Mouse (Mus musculus) embryonic facial prominence, embryonic 12.5 days (tissue): Measurements from ENCODE around the gene Wnk4. TPM values are rescaled to one million over a fixed set of nuclear protein-coding genes. Genes with fewer than 3 reads are reported as not detected.
A peak's percentile ranks its signal among the peaks of the same experiment; 100 is the strongest.

Experiments
- ATAC-seq: fragments of 200-750 bp; cut with Nextera tagmentation; 2 replicates; pipeline ENCODE4 v1.8.0; 2017; ENCODE audit not compliant: insufficient number of reproducible peaks, insufficient read depth, low FRiP score, low TSS enrichment
- H3K27ac ChIP-seq: fragments of 300-500 bp; sonication (generic); 2 replicates; pipeline ENCODE4 v1.5.1; 2016; ENCODE audit warnings: mild to moderate bottlenecking
- H3K27me3 ChIP-seq: fragments of 300-500 bp; sonication (generic); 2 replicates; pipeline ENCODE4 v1.6.1; 2016; ENCODE audit warnings: mild to moderate bottlenecking, moderate library complexity
- H3K36me3 ChIP-seq: fragments of 300-500 bp; sonication (generic); 2 replicates; pipeline ENCODE4 v1.6.1; 2016; ENCODE audit warnings: mild to moderate bottlenecking
- H3K4me1 ChIP-seq: fragments of 300-500 bp; sonication (generic); 2 replicates; pipeline ENCODE4 v1.6.1; 2016
- H3K4me2 ChIP-seq: fragments of 300-500 bp; sonication (generic); replicated peaks from 2 replicates; pipeline ENCODE4 v1.6.1; 2016; ENCODE audit warnings: mild to moderate bottlenecking, moderate library complexity
- H3K4me3 ChIP-seq: fragments of 300-500 bp; sonication (generic); 2 replicates; pipeline ENCODE4 v1.5.1; 2016; ENCODE audit warnings: mild to moderate bottlenecking
- H3K9ac ChIP-seq: fragments of 300-500 bp; sonication (generic); 2 replicates; pipeline ENCODE4 v1.6.1; 2016; ENCODE audit warnings: mild to moderate bottlenecking, moderate library complexity
- H3K9me3 ChIP-seq: fragments of 300-500 bp; sonication (generic); 2 replicates; pipeline ENCODE4 v1.6.1; 2016; ENCODE audit warnings: mild to moderate bottlenecking, moderate library complexity
- WGBS: fragments of 180-500 bp; shearing (Covaris S2); methylation state at CpG from one replicate; pipeline ENCODE4 v1.1.7; 2016; 5-methylcytosine and 5-hydroxymethylcytosine counted together
- polyA plus RNA-seq: library from polyadenylated mRNA; unstranded; fragments of >200 nt; fragmentation: Nextera tagmentation; extraction: Ambion mirVana; gene quantifications from 2 replicates; pipeline ENCODE4 v1.2.1, GENCODE M21; 2016

The Wnk4 gene
- 7.7 and 8.0 TPM in 2 replicates for polyA plus RNA-seq

DNA sequence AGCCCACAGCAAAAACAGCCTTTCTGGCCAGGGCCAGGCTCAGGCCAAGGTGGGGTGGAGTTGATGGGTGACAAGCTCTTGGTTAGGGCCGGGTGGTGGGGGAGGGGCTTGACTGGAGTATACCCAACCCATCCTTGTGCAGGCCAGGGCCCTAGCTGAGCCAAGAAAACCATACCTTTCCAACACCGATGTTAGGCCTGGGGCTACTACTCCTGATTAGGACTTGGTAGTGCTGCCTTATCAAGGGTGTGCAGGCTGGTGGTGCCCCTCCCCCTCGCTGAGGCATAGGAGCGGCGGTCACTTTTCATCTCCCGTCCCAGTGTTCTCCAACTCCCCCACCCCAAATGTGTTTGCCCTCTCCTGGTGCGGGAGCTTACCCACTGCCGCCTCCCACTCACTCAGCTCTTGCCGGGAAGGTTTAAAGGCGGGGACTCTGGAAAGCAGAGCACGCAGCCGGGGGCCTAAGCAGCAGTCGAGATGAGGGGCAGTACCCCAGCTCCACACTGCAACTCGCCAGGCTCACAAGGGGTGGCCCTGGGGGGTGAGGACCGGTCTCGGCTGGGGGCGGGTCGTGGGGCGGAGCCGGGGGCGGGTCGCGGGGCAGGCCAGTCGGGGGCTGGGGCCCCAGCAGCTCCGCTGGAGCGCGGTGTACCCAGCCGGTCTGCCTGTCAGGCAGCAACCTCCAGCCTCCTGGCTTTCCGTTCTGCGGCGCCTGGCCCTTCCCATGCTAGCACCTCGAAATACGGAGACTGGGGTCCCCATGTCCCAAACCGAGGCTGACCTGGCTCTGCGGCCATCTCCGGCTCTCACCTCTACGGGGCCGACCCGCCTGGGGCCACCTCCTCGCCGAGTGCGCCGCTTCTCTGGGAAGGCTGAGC, at the start of gene Wnk4:
Wnk4 (plus strand) TSS at position 620 of the 878 bp plus-strand sequence.
- WGBS: under 1% methylated on average over 42 of the region's 43 CpGs

DNA sequence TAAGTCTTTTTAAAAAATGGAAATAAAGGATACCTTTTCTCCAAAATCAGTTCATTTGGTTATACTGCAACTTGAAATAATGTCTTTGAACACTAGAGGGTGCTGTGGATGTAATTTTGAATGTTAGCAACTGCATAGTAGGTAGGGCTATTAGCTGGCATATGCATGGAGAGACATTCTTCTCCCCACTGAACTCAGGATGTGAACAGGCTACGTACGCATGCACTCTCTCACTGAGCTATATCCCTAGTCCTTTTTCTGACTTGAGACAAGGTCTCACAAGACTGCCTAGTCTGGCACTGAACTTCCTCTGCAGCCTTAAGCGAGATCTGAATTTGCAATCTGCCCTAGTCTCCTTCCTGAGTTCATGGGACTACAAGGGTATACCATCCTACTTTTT, 48.4 kb upstream of the Wnk4 start:
- peaks cover 47% of the 10 kb centered on the region for H3K36me3 ChIP-seq
- WGBS: 46% methylated on average over 3 of the region's 3 CpGs
- peak; percentile 79; the same call in 1 of the 2 replicates for ATAC-seq

More for the DNA sequence above, at the start of gene Wnk4:
- peak within 1 kb of the TSS; percentile 70 for H3K9ac ChIP-seq
- peak; percentile 87 for ATAC-seq
- peak within 1 kb of the TSS; percentile 55 for H3K4me3 ChIP-seq
- H3K27ac ChIP-seq: peak within 1 kb of the TSS; percentile 80
- H3K27me3 ChIP-seq: peaks cover 40% of the 10 kb centered on the region
- peaks cover 7% of the 10 kb centered on the region; the same call in 1 of the 2 replicates for H3K36me3 ChIP-seq
- peaks cover 47% of the 10 kb centered on the region for H3K4me1 ChIP-seq
- H3K9me3 ChIP-seq: no peaks in the 10 kb centered on the region
- H3K4me2 ChIP-seq: peak within 1 kb of the TSS; percentile 97

DNA sequence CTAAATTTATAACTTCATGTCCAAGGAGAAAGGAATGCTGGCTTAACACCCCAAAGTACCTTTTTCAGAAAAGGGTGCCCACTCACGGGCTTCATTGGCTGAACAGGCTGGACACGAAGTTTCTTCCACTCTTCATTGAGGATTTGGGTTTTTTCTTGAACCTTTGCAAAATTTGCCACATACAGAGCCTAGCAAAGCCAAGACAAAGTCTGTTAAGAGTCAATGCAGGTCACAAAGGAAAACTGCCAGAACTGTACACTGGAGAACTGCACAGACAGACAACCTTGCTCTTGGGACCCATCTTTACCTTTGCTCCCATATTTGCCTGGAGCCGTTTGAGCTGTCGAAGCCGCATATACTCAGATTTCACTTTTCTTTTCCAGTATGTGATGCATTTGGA, 43.4 kb upstream of the Wnk4 start:
- no peak for ATAC-seq
- Histone ChIP-seq H3K27me3 (no peaks in the 10 kb centered on the region), H3K27ac (no peak overlapping the region), H3K4me3 (no peak overlapping the region), H3K4me2 (no peak overlapping the region), H3K4me1 (no peaks in the 10 kb centered on the region), H3K36me3 (peaks cover 29% of the 10 kb centered on the region), H3K9ac (no peak overlapping the region), H3K9me3 (no peaks in the 10 kb centered on the region)
- WGBS: 80% methylated on average over 5 of the region's 5 CpGs

More for the DNA sequence above, 48.4 kb upstream of the Wnk4 start:
- no peaks in the 10 kb centered on the region for H3K27me3 ChIP-seq
- H3K27ac ChIP-seq: no peak overlapping the region
- H3K9ac ChIP-seq: no peak overlapping the region
- H3K9me3 ChIP-seq: no peaks in the 10 kb centered on the region
- H3K4me1 ChIP-seq: no peaks in the 10 kb centered on the region
- no peak overlapping the region for H3K4me2 ChIP-seq
- no peak overlapping the region for H3K4me3 ChIP-seq

DNA sequence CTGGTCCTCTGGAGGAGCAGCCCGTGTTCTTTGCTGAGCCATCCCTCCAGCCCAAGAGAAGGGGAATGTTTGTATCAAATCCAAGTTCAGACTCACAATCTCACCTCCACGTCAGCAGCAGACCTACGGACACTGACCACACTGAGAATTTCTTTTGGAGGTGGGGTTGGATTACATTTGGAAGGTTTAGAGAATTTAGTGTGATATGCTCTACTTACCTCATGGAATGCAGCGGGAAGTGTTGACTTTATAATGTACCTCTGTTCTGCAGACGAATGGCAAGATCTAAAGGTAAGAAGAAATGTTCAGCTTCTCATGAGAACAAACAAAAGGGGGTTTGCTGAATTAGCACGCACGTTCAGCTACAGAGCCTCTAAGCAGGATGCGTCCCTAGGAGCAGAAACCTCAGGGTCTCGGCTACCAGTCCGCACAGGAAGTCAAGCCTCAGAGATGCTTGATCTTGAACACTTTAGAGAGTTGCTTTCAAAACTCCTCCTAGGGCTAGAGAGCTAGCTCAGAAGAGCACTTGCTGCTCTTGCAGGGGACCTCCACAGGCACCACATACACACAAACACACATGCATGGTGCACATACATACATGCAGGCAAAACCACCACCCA, 41.8 kb upstream of the Wnk4 start:
- ATAC-seq: no peak
- H3K4me1 ChIP-seq: no peaks in the 10 kb centered on the region
- H3K9me3 ChIP-seq: no peaks in the 10 kb centered on the region
- no peaks in the 10 kb centered on the region for H3K27me3 ChIP-seq
- H3K9ac ChIP-seq: no peak overlapping the region
- no peak overlapping the region for H3K4me3 ChIP-seq
- H3K27ac ChIP-seq: no peak overlapping the region
- H3K36me3 ChIP-seq: peaks cover 21% of the 10 kb centered on the region
- 79% methylated on average over 10 of the region's 10 CpGs for WGBS
- H3K4me2 ChIP-seq: no peak overlapping the region

DNA sequence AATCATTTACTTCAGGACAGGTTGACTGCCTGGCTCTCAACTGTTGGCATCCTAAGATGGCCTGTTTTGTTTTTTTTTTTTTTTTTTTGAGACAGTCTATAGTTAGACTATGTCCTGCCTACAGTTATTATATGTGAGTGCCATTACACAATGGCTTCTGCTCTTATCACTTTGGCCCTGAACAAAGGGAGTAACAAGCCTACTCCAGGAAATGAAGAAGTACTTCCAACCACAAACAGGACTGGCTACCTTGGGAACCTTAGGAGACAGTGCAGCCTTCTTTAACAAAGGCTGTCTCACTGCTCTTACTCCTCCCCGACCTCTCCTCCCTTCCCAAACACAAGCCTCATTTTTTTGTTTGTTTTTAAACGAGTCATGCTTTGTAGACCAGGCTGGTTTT, 39.5 kb upstream of the Wnk4 start:
- 33% methylated on average over 2 of the region's 2 CpGs for WGBS
- Histone ChIP-seq H3K27ac (no peak overlapping the region), H3K36me3 (no peaks in the 10 kb centered on the region), H3K4me1 (peaks cover 3% of the 10 kb centered on the region; the same call in 1 of the 2 replicates), H3K4me3 (no peak overlapping the region), H3K27me3 (no peaks in the 10 kb centered on the region), H3K9ac (no peak overlapping the region), H3K9me3 (no peaks in the 10 kb centered on the region), H3K4me2 (no peak overlapping the region)
- no peak for ATAC-seq

DNA sequence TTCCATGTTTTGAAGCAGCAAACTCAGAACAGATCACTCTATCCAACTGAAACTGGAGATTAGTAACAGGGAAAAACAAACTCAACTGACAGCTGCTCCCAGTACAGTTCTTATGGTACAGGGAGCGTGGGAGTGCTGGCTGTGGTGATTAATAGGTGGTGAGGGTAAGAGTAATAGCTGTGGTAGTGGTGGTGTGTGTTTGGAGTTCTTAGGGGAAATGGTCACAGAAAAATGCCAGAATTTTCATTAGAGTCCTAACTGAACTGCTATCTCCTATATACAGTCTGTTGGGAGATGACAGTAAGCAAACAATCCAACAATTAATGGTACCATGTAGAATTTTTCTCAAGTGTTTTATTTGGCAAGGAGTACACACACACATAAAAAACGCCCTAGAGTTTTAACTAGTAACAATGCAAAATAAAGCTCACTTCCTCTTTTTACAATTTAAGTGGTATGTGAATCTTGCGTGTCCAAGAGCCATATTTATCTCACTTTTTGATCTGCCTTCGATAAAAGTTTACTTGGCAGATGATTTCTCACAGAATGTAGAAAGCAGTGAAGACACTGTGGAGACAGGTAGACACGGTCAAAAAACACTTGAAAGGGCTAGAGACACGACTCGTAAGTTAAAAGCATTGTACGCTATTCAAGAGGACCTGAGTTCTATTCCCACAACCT, 38.9 kb upstream of the Wnk4 start:
- WGBS: 87% methylated on average over 8 of the region's 8 CpGs
- H3K27ac ChIP-seq: no peak overlapping the region

DNA sequence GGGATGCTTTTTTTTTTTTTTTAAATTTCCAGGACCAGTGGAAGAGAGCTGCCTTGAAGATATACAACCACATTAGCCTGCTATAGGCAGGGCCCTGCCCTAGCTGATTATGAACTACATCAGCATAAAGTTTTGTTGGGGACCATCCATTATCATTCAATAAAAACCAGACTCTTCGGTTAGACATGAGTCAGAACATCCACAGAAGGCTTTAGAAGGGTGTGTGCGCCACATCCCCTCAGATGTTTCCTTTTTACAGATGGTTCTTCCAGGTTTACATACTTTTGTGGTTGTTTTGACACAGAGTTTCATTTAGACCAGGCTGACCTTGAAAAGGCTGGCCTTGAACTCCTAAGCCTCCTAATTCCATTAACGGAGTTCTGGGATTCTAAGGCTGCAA, 36.0 kb upstream of the Wnk4 start:
- H3K36me3 ChIP-seq: no peaks in the 10 kb centered on the region
- no peak overlapping the region for H3K4me2 ChIP-seq
- H3K4me1 ChIP-seq: peaks cover 3% of the 10 kb centered on the region; the same call in 1 of the 2 replicates
- H3K9me3 ChIP-seq: no peaks in the 10 kb centered on the region
- H3K9ac ChIP-seq: no peak overlapping the region
- no peak for ATAC-seq
- 88% methylated on average over 3 of the region's 3 CpGs for WGBS
- H3K4me3 ChIP-seq: no peak overlapping the region
- H3K27me3 ChIP-seq: no peaks in the 10 kb centered on the region
- no peak overlapping the region for H3K27ac ChIP-seq

More for the DNA sequence above, 38.9 kb upstream of the Wnk4 start:
- Histone ChIP-seq H3K27me3 (no peaks in the 10 kb centered on the region), H3K4me2 (no peak overlapping the region), H3K4me1 (peaks cover 3% of the 10 kb centered on the region; the same call in 1 of the 2 replicates), H3K36me3 (no peaks in the 10 kb centered on the region), H3K9ac (no peak overlapping the region), H3K4me3 (no peak overlapping the region), H3K9me3 (no peaks in the 10 kb centered on the region)
- ATAC-seq: no peak

DNA sequence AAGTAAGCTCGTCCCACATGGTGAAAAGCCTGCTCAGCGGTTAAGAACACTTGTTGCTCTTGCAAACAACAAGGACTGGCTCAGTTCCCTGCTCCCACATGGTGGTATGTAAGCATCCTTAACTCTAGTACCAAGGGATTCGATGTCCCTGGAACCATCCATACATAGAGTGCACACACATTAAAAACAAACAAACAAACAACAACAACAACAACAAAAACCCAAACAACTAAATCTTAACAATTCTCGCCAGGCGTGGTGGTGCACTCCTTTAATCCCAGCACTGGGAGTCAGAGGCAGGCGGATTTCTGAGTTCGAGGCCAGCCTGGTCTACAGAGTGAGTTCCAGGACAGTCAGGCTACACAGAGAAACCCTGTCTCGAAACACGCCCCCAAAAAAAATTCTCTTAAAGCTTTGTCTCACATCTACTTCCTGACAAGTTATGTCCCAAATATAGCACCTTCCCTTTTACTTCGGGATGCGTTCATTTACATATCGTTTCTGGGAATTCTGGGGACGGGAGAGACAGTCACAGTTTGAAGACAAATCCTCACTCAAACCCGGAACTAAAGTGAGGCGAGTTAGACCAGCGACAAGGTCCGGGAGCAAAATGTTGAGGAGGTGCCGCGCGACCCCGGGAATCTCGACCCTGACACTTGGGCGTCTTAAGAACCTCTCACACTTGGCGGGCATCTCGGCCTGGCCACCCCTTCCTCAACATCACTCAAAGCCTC, 34.9 kb upstream of the Wnk4 start:
- no peaks in the 10 kb centered on the region for H3K27me3 ChIP-seq
- peak overlapping the region; percentile 57; the same call in 1 of the 2 replicates for H3K27ac ChIP-seq
- H3K9ac ChIP-seq: peak overlapping the region; percentile 77
- H3K4me3 ChIP-seq: peak overlapping the region; percentile 88
- no peaks in the 10 kb centered on the region for H3K9me3 ChIP-seq
- peaks cover 12% of the 10 kb centered on the region for H3K4me1 ChIP-seq
- no peak for ATAC-seq
- H3K36me3 ChIP-seq: no peaks in the 10 kb centered on the region
- WGBS: 19% methylated on average over 25 of the region's 25 CpGs
- peak overlapping the region; percentile 82 for H3K4me2 ChIP-seq

DNA sequence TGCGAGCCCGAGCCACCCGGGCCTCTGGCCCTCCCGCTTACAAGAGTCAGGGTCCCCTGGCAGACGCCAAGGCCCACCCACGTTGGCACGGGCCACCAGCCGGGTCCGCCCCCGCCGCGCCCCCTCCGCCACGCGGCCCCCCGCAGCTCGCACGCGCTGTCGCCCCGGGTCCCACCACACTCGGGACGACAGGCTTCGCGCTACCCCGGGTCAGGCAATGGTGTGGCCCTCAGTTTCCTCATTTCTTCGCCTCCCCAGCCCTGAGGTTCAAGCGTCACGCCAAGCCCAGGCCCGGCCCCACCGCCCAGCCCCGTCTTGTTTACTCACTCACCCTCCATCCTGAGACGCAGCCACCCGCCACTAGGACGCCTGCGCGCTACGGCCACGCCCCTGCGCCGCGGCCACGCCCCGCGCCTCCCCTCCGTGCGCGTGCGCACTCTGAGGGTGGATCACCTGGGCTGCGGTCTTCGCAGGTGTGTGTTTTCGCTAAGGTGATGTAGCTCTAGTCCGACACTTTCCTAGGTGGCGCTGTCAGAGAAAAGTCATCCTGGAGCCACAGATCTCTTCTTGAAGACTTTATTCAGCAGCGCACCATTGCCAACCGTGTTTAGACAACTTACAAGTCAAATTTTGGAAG, 34.2 kb upstream of the Wnk4 start, which contains the start of gene Ezh1:
Ezh1 (minus strand) TSS at position 399 of the 637 bp plus-strand sequence.
- no peaks in the 10 kb centered on the region for H3K36me3 ChIP-seq
- H3K27me3 ChIP-seq: no peaks in the 10 kb centered on the region
- H3K4me2 ChIP-seq: peak within 1 kb of the TSS; percentile 82
- H3K27ac ChIP-seq: peak within 1 kb of the TSS; percentile 57
- H3K9ac ChIP-seq: peak within 1 kb of the TSS; percentile 77
- 1% methylated on average over 56 of the region's 56 CpGs for WGBS
- peak; percentile 90 for ATAC-seq
- no peaks in the 10 kb centered on the region for H3K9me3 ChIP-seq
- peaks cover 19% of the 10 kb centered on the region for H3K4me1 ChIP-seq
- peak within 1 kb of the TSS; percentile 88 for H3K4me3 ChIP-seq

DNA sequence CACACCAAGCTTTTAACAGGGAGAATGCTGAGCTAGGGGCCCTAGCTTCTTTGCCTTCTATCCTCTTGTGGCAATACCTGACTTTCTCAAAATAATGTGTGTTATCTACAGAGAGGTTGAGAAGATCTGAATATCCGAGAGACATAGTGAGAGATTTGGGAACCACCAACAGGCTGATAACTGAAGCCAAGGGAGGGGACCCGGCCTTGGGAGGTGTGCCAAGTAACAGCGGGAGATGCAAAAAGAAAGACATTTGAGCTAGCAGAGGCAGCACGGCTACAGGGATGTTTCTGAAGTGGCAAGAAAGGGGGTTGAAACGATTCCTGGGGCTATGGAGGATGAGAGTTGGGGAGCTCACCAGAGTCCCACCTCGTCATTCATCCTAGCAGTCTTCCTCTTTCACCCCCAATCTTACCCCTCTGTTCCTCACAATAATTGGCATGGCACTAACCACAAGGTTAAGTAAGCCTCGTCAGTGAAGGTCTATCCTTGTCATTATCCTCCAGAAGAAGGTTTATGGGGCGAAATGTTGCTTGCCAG, 30.9 kb upstream of the Wnk4 start:
- H3K27ac ChIP-seq: peak overlapping the region; percentile 92

More for the DNA sequence above, 30.9 kb upstream of the Wnk4 start:
- no peak for ATAC-seq
- Histone ChIP-seq H3K9ac (no peak overlapping the region), H3K9me3 (no peaks in the 10 kb centered on the region), H3K4me2 (no peak overlapping the region), H3K27me3 (no peaks in the 10 kb centered on the region), H3K4me3 (no peak overlapping the region), H3K36me3 (no peaks in the 10 kb centered on the region), H3K4me1 (peaks cover 30% of the 10 kb centered on the region)
- 28% methylated on average over 8 of the region's 8 CpGs for WGBS
